Mouse (Mus musculus) embryo, embryonic 11 days (tissue): ENCODE data around the gene Rilp.
A peak's percentile ranks its signal among the peaks of the same experiment; 100 is the strongest.

Experiments used
- DNase-seq: peaks from one replicate; pipeline ENCODE4 v3.0.0-alpha.2; 2015

Gene Rilp

GRCm38 (mm10) chr11:75509741-75510626 lies at the start of gene Rilp:
Gene Rilp (plus strand): TSS chr11:75510094.
- peak; percentile 79 for DNase-seq

DNA sequence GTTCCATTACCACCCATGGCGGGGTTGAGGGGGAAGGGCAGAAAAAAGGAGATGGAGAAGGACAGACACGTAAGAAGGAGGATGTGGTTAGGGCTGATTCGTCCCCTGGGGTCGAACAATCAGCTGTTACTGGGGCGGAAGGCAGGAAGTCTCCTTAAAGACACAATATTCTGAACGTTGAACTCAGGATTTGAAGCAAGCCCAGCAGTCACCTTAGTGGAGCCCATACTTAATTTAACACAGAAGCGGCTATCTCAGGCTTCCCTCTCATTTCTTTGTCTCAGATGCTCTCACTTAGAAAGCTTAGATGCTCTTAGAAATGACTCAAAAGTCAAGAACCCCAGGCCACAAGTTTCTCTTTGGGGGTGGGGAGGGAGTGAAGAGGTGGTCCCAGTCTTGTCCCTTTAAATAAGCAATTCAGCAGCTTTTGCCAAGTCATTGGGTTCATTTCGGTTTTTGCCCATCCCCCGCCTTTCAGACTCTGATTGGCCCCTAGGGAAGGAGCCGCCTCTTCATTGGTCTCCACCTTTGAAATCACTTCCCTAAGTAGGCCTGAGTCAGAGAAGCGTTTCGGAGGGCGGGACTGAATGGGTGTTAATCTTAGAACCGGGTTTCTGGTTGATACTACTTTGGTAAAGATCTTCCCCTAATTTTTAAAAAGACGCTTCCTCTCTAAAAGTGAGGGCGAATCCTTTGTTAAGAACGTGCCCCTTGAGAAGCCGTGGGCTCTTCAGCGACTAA lies 49.6 kb upstream of the Rilp start:
- DNase-seq = peak; percentile 94

DNA sequence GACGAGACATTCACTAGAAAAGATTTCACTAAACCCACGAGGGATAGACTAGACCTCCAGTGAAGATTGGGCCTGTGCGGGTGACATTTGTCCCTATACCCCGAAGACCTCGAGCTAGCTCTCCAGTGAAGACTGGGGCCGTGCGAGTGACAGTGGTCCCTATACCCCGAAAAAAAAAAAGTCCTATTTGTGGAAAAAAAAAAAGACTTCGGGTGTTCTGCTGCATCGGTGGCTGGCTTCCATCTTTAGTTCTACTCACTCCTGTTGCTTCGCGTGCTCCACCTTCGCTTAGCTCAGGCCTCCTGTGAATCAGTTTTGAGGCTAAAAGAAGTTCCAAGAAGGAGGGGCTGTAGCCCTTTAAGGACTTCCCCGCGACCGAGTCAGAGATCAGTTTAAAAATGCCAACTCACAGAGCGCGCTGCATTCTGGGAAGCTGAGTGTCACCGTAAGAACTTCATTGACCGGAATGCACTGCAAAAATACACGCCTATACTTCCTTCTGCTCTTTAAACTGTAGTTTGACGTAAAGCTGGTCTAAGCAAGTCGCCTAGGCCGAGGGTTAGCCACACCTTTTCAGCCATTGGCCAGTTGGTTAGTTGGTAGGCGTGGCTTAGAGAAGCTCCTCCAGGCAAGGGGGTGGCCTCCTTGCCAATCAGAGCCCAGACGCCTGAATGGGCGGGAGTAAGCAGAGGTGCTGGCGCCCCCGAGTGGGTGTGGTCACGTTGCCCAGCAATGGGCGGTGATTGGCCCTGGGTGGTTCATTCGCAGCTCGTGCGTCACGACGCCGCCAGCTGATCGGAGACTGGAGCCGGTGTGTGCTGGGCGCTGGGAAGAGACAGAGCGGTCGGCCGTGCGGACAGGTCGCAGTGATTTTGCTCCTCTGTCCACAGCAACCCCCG lies 48.8 kb upstream of the Rilp start, which contains the start of gene Tlcd2:
Tlcd2 (plus strand) TSS at position 872 of the 899 bp plus-strand sequence.
- peak; percentile 100 for DNase-seq

- no peak for DNase-seq
Measured at GRCm38 (mm10) chr11:75461743-75462252, 48.1 kb upstream of the Rilp start.

DNA sequence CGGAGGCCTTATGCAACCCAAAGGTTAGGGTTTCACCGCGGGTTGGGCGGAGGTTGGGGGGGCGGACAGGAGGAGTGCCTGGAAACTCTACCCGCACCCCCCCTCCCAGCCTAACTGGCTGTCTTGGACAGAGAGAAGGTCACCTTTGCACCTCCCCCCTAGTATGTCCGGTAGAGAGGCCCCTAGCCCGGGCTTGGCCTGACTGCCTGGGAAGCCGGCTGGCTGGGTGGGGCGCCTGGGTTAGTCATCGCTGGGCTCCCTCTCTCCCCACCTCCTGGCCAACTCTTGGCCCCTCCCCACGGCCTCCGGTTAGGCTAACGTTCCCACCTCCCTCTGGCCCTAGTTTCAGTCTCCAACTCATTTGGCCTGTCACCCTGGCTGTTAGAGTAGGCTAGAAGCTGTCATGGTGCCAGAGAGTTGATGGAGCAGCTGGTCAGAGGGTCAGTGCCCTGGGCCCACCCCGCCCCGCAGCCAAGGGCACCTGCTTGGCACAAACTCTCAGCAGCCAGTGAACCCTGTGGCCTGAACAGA lies 47.6 kb upstream of the Rilp start:
- peak; percentile 30 for DNase-seq

DNA sequence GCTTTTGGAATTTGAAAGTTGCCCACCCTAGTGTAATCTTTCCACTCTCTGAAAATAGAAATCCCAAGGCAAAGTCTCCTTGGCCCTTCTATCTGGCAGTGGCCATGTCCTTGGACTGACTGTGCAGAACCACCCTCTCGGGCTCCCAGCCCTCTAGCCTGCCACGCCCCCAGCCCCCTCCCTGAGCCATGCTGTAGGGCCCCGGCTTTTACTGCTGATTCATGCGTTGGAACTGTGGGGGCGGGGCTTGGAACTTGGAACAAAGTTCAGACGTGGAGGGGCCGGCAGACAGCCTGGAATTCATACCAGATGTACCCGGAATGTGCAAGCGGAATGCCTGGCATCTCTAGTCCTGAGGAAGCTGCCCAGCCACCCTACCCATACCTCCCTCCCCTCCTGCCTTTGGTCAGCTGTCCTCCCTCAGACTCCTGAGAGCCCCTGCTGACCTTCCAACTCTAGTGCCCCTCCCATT lies 47.0 kb upstream of the Rilp start:
- peak; percentile 93 for DNase-seq

DNA sequence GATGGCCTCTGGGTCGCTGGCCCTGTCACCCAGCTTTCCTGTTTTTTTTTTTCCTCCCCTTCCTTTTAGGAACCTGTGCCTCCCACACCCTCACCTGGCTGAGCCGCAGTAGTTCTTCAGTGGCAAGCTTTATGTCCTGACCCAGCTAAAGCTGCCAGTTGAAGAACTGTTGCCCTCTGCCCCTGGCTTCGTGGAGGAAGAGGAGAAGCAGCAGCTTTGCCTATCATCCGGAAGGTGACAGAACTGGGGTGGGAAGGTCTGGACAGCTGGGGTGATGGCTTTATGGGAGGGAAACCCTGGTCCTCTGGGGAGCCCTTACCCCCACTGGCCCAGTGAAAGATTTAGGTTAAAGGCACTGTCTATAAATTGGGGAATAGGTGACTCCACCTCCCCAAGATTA lies 46.3 kb upstream of the Rilp start:
- DNase-seq = no peak

DNA sequence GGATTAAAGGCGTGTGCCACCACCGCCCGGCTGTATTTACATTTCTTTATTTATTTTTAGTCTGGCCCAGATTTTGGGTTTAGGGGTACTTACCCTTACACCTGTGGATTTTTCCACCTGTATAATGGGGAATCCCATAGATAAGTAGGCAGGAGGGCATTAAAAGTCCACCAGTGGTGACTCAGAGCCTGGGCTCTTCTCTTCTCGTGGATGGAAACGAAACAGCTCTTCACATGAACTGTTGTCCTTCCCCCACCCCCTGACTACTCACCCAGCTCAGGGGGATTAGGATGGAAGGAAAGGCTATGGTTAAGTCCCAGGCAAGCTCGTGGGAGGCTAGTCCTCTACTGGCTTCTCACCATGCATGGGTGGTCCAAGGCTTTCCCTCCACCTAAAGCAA lies 45.5 kb upstream of the Rilp start:
- no peak for DNase-seq

GRCm38 (mm10) chr11:75465051-75465450 lies 44.8 kb upstream of the Rilp start:
- no peak for DNase-seq

- DNase-seq = no peak
Measured at GRCm38 (mm10) chr11:75466731-75467505, 43.0 kb upstream of the Rilp start.

GRCm38 (mm10) chr11:75467512-75468215 lies 42.2 kb upstream of the Rilp start:
- peak; percentile 73 for DNase-seq

GRCm38 (mm10) chr11:75468410-75468809 lies 41.5 kb upstream of the Rilp start:
- DNase-seq = no peak

DNA sequence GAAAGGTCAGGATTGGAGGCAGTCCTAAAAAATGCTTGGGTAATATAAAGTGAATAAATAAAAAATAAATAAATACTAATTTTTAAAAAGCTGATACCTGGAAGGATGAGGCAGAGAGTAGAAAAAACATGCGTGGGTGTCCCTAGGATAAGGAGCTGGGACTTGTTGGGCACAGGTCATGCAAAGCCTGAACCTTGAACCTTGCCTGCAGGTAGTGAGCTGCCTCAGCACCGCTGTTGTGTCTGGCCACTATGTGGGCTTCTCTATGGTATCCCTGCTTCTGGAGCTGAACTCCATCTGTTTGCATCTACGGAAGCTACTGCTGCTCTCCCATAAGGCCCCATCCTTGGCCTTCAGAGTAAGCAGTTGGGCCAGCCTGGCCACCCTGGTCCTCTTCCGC lies 40.6 kb upstream of the Rilp start:
- no peak for DNase-seq

- no peak for DNase-seq
Measured at GRCm38 (mm10) chr11:75470675-75471074, 39.2 kb upstream of the Rilp start.

DNA sequence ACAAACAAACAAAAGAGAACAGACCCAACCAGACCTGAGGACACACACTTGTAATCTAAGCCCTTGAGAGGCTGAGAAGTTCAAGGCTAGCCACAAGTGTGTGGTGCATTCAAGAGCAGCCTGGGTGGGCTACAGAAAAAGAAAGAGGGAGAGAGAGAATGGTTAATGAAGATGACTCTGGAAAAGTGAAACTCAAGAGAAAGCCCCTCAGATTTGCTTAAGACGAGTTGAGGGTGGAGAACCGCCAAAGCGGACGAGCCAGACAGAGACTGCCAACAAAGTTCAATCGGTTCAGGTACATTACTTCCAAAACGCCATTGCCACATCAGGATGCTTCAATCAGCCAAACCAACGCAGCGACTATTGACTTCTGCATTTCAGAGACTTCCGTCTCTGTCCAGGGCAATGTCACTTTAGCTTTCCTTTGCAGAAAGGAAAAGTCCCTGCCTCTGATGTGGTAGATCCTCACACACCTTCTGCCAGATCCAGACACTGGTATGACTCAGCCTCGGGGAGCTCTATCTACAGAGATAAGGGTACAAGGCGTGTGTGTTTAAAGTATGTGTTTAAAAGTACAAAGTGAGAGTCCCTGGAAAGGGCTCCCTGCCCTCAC lies 37.3 kb upstream of the Rilp start:
- DNase-seq = no peak

DNA sequence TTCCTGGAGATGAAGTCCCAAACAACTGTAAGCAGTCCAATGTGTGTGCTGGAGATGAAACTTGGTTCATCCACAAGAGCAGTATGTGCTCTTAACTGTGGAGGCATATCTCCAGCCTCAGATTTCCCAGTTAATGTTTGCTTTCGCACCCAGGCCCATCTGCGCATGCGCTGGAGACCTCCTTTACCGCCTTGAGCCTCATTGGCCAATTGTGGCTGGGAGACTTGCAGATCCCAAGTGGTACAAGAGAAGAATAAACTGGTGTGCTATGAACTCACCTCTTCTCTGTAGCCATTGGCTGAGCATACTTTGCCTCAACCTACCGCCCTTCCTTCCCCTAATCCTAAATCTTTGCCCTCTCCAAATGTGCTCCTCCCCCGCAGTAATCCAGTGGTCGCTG lies 36.5 kb upstream of the Rilp start:
- DNase-seq = peak; percentile 16

DNA sequence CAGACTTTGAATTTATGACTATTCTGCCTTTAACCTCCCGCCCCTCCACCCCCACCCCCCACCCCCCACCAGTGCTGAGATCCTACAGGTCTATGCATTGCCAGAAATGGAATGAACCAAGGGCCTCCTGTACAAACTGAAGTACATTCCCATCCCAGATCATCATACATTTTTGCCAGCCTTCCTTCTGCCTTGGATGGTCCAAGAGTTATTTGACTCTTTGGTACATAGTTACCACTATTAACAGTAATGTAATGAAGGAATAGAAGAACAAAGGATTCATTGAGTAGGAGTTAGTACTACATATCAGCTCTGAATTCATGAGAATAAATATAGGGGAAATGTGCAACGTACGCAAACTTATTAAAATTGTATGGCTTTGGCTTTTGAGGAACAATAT lies 23.7 kb upstream of the Rilp start:
- no peak for DNase-seq

GRCm38 (mm10) chr11:75486601-75487285 lies 23.2 kb upstream of the Rilp start, which contains the start of gene Prpf8:
Gene Prpf8 (plus strand): TSS chr11:75486816.
- DNase-seq = peak; percentile 98

DNA sequence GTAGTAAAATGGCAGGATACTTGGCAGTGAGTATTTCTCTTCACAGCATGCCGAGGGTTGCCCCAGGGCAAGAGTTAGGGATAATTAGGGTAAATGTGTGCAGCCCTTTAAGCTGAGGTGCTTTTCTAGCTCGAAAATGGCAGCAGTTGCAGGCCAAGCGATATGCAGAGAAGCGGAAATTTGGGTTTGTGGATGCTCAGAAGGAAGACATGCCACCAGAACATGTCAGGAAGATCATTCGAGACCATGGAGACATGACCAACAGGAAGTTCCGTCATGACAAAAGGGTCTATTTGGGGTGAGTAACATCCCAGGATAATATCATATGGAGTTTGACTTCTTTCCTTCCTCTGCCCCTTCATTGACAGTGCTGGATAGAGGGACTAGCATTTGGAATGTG lies 22.4 kb upstream of the Rilp start:
- no peak for DNase-seq
